10 mouse cellular contexts compared by ENCODE assay signal in genomic region chr4:135567042-135567441, GRCm38 (mm10). TPM values are rescaled to one million over a fixed set of nuclear protein-coding genes. Genes with fewer than 3 reads are reported as not detected.
DNase-seq lines count a peak whose midpoint lies in the region; ATAC-seq lines count a peak whose summit lies in the region.
"Had no signal": no experiment of that assay in that cellular context is flagged by ENCODE, and none has a peak within 500 bp of the region (broad histone marks: within the 10 kb centered on the region; RNA-seq: fewer than 3 reads in every experiment).

No protein-coding gene starts in this region.

- H3K36me3 ChIP-seq in forebrain, embryonic 10.5 days (replicated peaks), result no peaks in the 10 kb centered on the region
- no peaks in the 10 kb centered on the region for H3K36me3 ChIP-seq in forebrain, embryonic 11.5 days (ENCODE audit: control insufficient read depth, insufficient read depth, low read length)
- H3K36me3 ChIP-seq in midbrain, embryonic 11.5 days (ENCODE audit: control insufficient read depth, insufficient read depth, low read length), result no peaks in the 10 kb centered on the region
- no peaks in the 10 kb centered on the region for H3K36me3 ChIP-seq in midbrain, embryonic 15.5 days (replicated peaks)
- H3K36me3 ChIP-seq: midbrain, embryonic 12.5 days had no signal

- H3K9me3 ChIP-seq in forebrain, embryonic 10.5 days, result no peaks in the 10 kb centered on the region
- no peaks in the 10 kb centered on the region for H3K9me3 ChIP-seq in forebrain, embryonic 11.5 days (ENCODE audit: control insufficient read depth, low read length)
- no peaks in the 10 kb centered on the region for H3K9me3 ChIP-seq in midbrain, embryonic 11.5 days (ENCODE audit: control insufficient read depth, low read length)
- no peaks in the 10 kb centered on the region for H3K9me3 ChIP-seq in midbrain, embryonic 15.5 days
- H3K9me3 ChIP-seq: midbrain, embryonic 12.5 days had no signal

- 53% methylated on average over 11 of the region's 11 CpGs for WGBS in forebrain, embryonic 10.5 days
- 50% methylated on average over 11 of the region's 11 CpGs for WGBS in forebrain, embryonic 11.5 days
- 47% methylated on average over 11 of the region's 11 CpGs for WGBS in midbrain, embryonic 11.5 days
- 38% methylated on average over 11 of the region's 11 CpGs for WGBS in midbrain, embryonic 15.5 days

- H3K4me2 ChIP-seq in forebrain, embryonic 11.5 days (ENCODE audit: low read depth, low read length, severe bottlenecking), result no peak overlapping the region
- no peak overlapping the region for H3K4me2 ChIP-seq in midbrain, embryonic 11.5 days
- H3K4me2 ChIP-seq in midbrain, embryonic 15.5 days, result no peak overlapping the region
- H3K4me2 ChIP-seq: midbrain, embryonic 12.5 days had no signal

- no peak overlapping the region for H3K9ac ChIP-seq in forebrain, embryonic 11.5 days (ENCODE audit: low read length)
- 0 out of 2 replicates have a peak overlapping the region, but pooled peaks have one; percentile 5 for H3K9ac ChIP-seq in midbrain, embryonic 11.5 days (ENCODE audit: low read length)
- H3K9ac ChIP-seq in midbrain, embryonic 15.5 days, result no peak overlapping the region
- H3K9ac ChIP-seq: midbrain, embryonic 12.5 days had no signal

- DNase-seq in forebrain, embryonic 10.5 days (ENCODE audit: extremely low spot score, low spot score), result no peak
- DNase-seq in forebrain, embryonic 11.5 days (ENCODE audit: low spot score), result no peak
- no peak for DNase-seq in midbrain, embryonic 11.5 days (ENCODE audit: low spot score, missing footprints)
- peak; percentile 47 for DNase-seq in heart, adult 9 months (ENCODE audit: low spot score in 2 of 2)
- no peak for DNase-seq in T-cell, adult 2 months (ENCODE audit: low spot score)
- DNase-seq: kidney, adult 18-20 months had no signal

- no peak for ATAC-seq in forebrain, embryonic 11.5 days (replicated peaks; ENCODE audit: low FRiP score)
- no peak for ATAC-seq in midbrain, embryonic 11.5 days (ENCODE audit: low FRiP score)
- no peak for ATAC-seq in midbrain, embryonic 15.5 days (replicated peaks)
- ATAC-seq in megakaryocyte, adult 5-6 weeks (ENCODE audit: poor library complexity, severe bottlenecking), result peak; percentile 47
- no peak for ATAC-seq in erythroblast, adult 5-6 weeks (replicated peaks; ENCODE audit: low FRiP score, poor library complexity, severe bottlenecking)

- H3K4me3 ChIP-seq in forebrain, embryonic 10.5 days, result no peak overlapping the region
- H3K4me3 ChIP-seq in forebrain, embryonic 11.5 days (ENCODE audit: low read depth, low read length), result no peak overlapping the region
- no peak overlapping the region for H3K4me3 ChIP-seq in midbrain, embryonic 11.5 days (ENCODE audit: low read depth, low read length)
- no peak overlapping the region for H3K4me3 ChIP-seq in midbrain, embryonic 15.5 days
- H3K4me3 ChIP-seq: midbrain, embryonic 12.5 days had no signal

- H3K27ac ChIP-seq in forebrain, embryonic 10.5 days, result peak overlapping the region; percentile 54; the same call in 1 of the 2 replicates
- no peak overlapping the region for H3K27ac ChIP-seq in forebrain, embryonic 11.5 days (ENCODE audit: low read depth, low read length)
- no peak overlapping the region for H3K27ac ChIP-seq in midbrain, embryonic 11.5 days (ENCODE audit: low read depth, low read length)
- no peak overlapping the region for H3K27ac ChIP-seq in midbrain, embryonic 15.5 days
- H3K27ac ChIP-seq: midbrain, embryonic 12.5 days had no signal

- peaks cover 97% of the 10 kb centered on the region for H3K27me3 ChIP-seq in forebrain, embryonic 10.5 days (ENCODE audit: poor library complexity, severe bottlenecking)
- peaks cover 22% of the 10 kb centered on the region for H3K27me3 ChIP-seq in forebrain, embryonic 11.5 days (ENCODE audit: control insufficient read depth, insufficient read depth, low read length)
- peaks cover 29% of the 10 kb centered on the region for H3K27me3 ChIP-seq in midbrain, embryonic 11.5 days (ENCODE audit: control insufficient read depth, insufficient read depth, low read length)
- peaks cover 19% of the 10 kb centered on the region for H3K27me3 ChIP-seq in midbrain, embryonic 15.5 days (replicated peaks)

- H3K4me1 ChIP-seq in forebrain, embryonic 10.5 days, result peaks cover 75% of the 10 kb centered on the region
- peaks cover 29% of the 10 kb centered on the region for H3K4me1 ChIP-seq in forebrain, embryonic 11.5 days (replicated peaks; ENCODE audit: control insufficient read depth, insufficient read depth, low read length)
- H3K4me1 ChIP-seq in midbrain, embryonic 11.5 days (ENCODE audit: control insufficient read depth, insufficient read depth, low read length), result peaks cover 16% of the 10 kb centered on the region
- H3K4me1 ChIP-seq in midbrain, embryonic 15.5 days, result peaks cover 43% of the 10 kb centered on the region

RNA-seq across cellular contexts. Expression of gene Grhl3, which starts 6.4 kb away (rescaled TPM):
- polyA plus RNA-seq in forebrain, embryonic 10.5 days (2016; fragmentation: Nextera tagmentation; extraction: Ambion mirVana), result 3.4 and 3.9 TPM in 2 replicates
- polyA plus RNA-seq in forebrain, embryonic 11.5 days (2014; fragmentation: Nextera tagmentation; extraction: Ambion mirVana), result 3.9 and 4.5 TPM in 2 replicates
- 3.1 and 3.2 TPM in 2 replicates for polyA plus RNA-seq in midbrain, embryonic 11.5 days (2014; fragmentation: Nextera tagmentation; extraction: Ambion mirVana)
- 1.5 TPM in 2 replicates for polyA plus RNA-seq in midbrain, embryonic 15.5 days (2015; fragmentation: Nextera tagmentation; extraction: Ambion mirVana)
- not detected in 2 replicates for total RNA-seq in megakaryocyte, adult 5-6 weeks (2015)
- total RNA-seq in megakaryocyte, adult 5-6 weeks (2017), result not detected in 2 replicates
- total RNA-seq in erythroblast, adult 5-6 weeks (2015; ENCODE audit: low replicate concordance), result not detected in 2 replicates
- total RNA-seq in erythroblast, adult 5-6 weeks (2017; ENCODE audit: low replicate concordance), result not detected in 2 replicates

Comparison
In these comparisons a context has a peak if more than half of its experiments do, and no peak if none do; other contexts are left out.
1. DNase-seq: peak in heart, adult 9 months (2 of 2); none in forebrain, embryonic 10.5 days (single experiment), forebrain, embryonic 11.5 days (single experiment), midbrain, embryonic 11.5 days (single experiment) and T-cell, adult 2 months (single experiment).